Mouse (Mus musculus): ENCODE measurements around the gene Gm3417.
"Not testable (repeated sequence)": the region's sequence is repeated elsewhere in the genome, so short reads cannot be mapped to it uniquely, and the experiment has no call there.

Gm3417 gene

DNA sequence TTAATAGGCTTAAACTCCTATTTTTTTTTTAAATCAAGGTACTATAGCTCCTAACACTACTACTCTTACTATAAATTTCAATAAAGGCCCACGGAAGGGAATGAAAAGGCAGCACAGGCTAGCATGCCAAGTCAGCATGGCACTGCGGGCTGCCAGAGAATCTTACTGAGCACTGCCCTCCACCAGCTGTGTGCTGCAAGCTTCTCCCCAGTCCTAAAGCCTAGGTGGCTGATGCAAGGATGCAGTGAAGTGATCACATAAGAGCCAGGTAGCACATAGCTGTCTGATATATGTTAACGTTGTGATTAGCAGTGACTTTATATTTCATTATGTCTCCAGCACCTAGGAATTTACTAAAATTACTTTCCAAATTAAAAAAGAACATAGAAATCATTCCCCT is 18.6 kb downstream of the Gm3417 start:
- ATAC-seq (ENCODE audit: insufficient number of reproducible peaks, low FRiP score, low TSS enrichment) = no peak

DNA sequence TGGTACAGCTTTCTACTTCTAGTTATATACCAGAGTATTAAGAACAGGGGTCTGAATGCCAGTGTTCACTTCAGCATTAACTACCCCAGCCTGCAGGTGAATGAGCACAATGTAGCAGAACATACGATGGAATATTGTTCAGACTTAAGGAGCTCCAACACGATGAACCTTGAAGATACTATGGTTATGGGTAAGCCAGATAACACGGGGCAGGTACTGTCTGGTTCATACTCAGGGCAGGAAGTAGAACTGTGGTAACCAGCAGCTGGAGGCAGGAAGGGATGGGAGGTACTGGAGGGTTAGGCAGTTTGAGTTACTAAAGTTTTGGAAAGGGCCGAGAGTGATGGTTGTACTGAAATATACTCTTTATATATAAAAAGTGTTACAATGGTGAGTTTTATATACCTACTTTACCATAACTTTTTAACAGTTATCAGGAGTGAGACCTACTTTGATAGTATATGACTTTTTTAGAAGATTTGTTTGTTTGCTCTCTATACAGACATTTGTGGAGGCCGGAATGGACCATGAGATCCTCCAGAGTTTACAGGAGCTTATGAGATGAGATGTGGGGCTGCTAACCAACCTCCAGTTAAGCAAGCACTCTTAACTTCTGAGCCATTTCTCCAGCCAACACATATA is 19.8 kb downstream of the Gm3417 start:
- no peak for ATAC-seq (ENCODE audit: insufficient number of reproducible peaks, low FRiP score, low TSS enrichment)

DNA sequence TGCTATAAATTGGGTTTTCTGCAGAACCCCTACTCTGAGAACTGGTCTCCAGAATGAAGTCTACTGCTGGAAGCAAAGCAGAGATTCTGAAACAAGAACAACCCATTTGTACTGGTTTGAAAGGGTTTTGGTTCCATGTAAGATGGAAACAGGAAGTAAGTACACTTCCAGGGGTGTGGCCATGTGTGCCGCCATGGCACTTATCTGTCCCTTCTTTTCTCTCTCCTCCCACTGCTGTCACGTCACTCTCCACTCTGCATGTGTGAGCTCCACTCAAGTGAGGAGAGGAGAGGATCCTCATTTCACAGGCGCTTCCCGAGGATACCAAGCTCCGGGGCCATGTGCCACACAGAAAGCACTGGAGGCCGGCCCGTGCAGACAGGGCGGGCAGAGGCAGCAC is 25.1 kb downstream of the Gm3417 start:
- ATAC-seq (ENCODE audit: insufficient number of reproducible peaks, low FRiP score, low TSS enrichment) = no peak

- ATAC-seq (ENCODE audit: insufficient number of reproducible peaks, low FRiP score, low TSS enrichment) = no peak
Measured at GRCm38 (mm10) chr17:14949161-14949827, 29.3 kb downstream of the Gm3417 start.

DNA sequence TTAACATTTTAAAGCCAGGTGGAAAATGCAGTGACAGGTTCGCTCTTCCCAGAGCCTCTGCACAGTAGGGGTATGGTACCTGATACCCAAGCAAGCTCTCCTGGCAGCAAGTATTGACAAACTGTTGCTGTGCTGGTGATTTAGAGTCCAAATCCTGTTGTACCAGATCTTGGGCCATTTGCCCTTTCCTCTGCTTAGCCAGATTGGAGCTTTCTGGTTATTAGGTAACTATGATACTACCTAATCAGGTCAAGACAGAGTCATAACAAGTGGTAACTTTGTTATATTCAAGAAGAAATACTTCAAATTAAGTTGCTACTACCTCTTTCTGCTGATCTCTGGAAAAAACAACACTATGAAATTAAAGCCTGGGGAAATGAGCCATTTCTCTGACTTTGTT is 34.0 kb downstream of the Gm3417 start:
- ATAC-seq (ENCODE audit: insufficient number of reproducible peaks, low FRiP score, low TSS enrichment) = no peak

DNA sequence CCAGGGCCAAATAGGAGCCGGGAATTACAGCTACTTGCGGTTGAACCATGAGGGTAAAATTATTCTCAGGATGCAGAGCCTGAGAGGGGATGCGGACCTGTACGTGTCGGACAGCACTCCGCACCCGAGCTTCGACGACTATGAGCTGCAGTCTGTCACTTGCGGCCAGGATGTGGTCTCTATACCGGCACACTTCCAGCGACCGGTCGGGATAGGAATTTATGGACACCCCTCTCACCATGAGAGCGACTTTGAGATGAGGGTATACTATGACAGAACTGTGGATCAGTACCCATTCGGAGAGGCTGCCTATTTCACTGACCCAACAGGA is 34.9 kb downstream of the Gm3417 start:
- no peak; the same call in 1 of the 2 replicates for ATAC-seq (ENCODE audit: insufficient number of reproducible peaks, low FRiP score, low TSS enrichment)

- peak; percentile 99 for ATAC-seq (ENCODE audit: insufficient number of reproducible peaks, low FRiP score, low TSS enrichment)
Measured at GRCm38 (mm10) chr17:14943009-14943728, 35.4 kb downstream of the Gm3417 start, which contains the start of the genes Wdr27 and 1600012H06Rik. Gene Wdr27, minus strand, starts transcription at chr17:14943158. Gene 1600012H06Rik, plus strand, starts transcription at chr17:14943184.

GRCm38 (mm10) chr17:14942181-14942580 is 36.4 kb downstream of the Gm3417 start:
- not testable (repeated sequence) for ATAC-seq (ENCODE audit: insufficient number of reproducible peaks, low FRiP score, low TSS enrichment)

DNA sequence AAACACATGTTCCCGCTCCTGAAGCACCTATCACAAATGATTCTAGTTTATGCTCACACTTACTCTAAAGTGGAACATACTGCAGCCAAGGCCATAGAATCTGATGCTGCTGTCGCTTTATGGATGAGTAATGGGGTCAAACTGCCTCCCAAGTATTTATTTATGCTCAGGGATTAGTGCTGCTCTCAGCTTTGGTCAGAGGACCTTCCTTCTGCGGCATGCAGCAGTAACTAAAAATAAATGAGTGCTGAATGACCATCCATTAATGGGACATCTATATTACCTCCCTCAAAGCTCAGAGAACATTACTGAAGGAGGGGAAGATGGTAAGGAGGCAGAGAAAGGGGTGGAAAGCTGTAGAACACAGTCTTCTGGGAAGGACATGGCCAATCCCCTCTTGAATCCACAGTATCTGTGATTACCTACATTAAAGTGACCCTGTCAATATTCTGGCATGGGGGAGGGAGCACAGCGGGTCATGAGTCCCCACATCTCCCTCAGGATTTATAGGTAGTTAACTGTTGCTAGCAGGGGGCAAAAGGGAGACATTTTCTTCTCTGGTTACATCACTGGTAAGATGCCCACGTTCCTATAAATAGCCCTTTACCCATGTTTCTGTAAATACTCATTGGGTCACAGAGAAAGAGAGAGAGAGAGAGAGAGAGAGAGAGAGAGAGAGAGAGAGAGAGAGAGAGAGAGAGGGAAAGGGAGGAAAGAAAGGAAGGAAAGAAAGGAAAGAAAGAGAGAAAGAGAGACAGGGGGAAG is 42.6 kb downstream of the Gm3417 start:
- ATAC-seq (ENCODE audit: insufficient number of reproducible peaks, low FRiP score, low TSS enrichment) = no peak

GRCm38 (mm10) chr17:14935280-14935679 is 43.3 kb downstream of the Gm3417 start:
- not testable (repeated sequence) for ATAC-seq (ENCODE audit: insufficient number of reproducible peaks, low FRiP score, low TSS enrichment)

DNA sequence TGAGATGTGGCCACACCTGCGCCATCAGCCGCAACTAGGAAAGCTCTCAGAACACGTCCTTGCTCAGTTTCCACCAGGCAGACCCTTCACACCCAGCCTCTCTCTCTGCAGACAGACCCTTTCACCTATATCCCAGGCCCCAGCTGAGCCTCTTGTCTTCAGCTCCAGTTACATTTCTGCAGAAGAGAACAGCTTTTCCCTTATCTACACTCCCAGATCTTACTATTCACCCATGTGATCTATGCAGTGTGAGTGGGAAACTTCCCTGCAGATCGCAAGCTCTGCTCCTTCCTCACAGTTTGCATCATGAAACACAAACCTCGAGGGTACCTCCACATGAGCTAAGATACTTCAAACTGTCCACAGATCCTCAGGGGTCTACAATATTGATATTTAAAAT is 47.1 kb downstream of the Gm3417 start:
- no peak for ATAC-seq (ENCODE audit: insufficient number of reproducible peaks, low FRiP score, low TSS enrichment)

DNA sequence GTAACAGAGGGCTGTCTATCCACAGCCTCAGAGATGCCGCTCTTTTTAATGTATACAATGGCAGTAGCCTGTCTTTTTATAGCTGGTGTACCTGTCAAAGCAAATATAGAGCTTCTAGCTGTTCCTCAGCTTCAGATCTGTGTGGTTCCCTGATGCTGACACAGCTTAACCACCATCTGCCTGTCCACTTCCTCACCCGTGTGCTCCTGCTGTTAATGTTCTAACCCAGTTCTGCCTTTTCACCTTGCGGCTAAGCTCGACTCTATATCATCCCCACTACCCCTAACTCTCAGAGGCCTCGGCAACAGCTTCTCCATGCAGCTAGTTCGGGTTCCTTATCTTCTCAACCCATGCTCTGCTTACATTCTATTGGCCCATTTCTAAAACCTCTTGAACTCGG is 47.9 kb downstream of the Gm3417 start:
- ATAC-seq (ENCODE audit: insufficient number of reproducible peaks, low FRiP score, low TSS enrichment) = no peak

- no peak for ATAC-seq (ENCODE audit: insufficient number of reproducible peaks, low FRiP score, low TSS enrichment)
Measured at GRCm38 (mm10) chr17:14928631-14929030, 50.0 kb downstream of the Gm3417 start.

DNA sequence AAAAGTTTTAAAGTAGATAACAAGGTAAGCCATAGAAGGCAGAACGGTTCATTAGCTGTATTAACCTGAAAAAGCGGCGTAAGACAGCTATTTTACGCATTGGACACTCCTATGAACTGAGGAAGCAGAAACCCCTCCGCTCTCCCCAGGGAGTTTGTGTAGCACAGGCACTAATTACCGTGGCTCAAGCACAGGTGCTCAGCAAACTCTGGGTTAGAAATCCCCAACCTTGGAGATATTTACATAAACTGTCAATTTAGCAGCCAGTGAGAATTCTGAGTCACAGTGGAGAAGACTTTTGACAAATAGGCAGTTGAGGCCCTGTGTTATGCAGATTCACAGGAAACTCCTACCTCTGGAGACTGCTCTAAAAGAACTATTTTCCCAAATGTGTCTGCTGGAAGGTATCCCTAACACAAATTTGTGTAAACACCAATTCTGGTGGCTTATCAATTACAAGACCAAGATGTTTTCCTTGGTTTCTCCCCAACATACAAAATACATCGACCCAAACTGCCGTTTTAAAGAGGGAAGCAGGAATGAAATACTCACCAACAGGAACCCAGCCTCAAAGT is 50.9 kb downstream of the Gm3417 start:
- ATAC-seq (ENCODE audit: insufficient number of reproducible peaks, low FRiP score, low TSS enrichment) = no peak

DNA sequence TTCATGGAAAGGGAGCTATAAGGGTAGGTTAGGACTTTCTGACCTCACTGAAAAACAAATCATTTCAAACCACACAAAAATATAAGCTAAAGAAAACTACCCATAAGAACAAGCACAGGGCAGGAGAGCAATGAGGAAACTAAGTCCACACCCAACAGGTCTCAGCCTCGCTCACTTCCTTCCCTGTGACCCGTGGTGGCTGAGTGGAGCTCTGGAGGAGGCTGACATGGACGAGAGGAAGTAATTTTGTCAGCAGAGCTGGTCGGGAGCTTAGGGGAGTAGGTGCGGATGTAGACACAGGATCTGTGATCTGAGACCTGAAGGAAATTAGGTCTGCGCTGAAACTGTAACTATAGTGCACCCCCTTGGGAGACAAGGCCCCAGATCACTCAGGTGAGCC is 57.0 kb downstream of the Gm3417 start:
- ATAC-seq (ENCODE audit: insufficient number of reproducible peaks, low FRiP score, low TSS enrichment) = no peak

DNA sequence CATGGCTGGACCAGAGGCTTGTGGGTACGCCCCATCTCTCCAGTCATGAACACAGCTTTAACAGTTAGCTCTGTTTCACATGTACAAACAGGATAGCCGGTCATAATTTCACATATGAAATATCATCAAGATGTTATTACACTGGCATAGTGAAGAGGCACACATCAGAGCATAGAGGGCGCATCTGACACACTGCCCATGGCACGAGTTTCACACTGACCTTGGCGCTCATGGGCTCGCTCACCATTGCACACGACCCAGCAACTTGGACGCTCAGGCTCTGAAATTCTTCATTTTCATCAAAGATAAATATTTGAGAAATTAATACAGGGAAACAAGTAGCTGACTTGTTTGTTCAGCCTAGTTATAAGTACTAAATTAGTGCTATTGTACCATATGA is 60.7 kb downstream of the Gm3417 start:
- no peak for ATAC-seq (ENCODE audit: insufficient number of reproducible peaks, low FRiP score, low TSS enrichment)

DNA sequence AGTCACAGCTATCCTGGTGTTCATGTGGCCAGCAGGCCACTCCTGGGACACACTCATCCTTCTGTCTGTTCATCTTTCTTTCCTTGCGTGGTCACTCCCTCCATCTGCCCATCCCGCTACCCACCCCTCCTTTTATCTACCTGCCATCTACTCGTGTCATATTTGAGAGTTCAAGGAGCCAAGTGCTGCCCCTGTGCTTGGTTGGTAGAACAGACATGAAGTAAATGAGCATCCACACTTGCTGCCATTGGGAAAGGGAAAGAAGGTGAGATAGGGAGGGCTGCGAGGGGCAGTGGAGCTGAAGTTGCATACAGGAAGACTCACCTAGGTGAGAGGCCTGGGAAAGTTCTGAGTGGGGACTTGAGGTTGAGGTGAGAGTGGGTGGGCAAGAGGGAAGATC is 64.2 kb downstream of the Gm3417 start:
- no peak for ATAC-seq (ENCODE audit: insufficient number of reproducible peaks, low FRiP score, low TSS enrichment)

Data from cerebellum, adult (tissue).